Mouse (Mus musculus) heart, adult 2 months (tissue): Measurements from ENCODE around the gene Tmem131l. TPM values are rescaled to one million over a fixed set of nuclear protein-coding genes. Genes with fewer than 3 reads are reported as not detected.

ENCODE experiments used
- DNase-seq, 2 experiments: peaks; one replicate each; pipeline ENCODE4 v3.0.0; 2021
- H3K27ac ChIP-seq: fragments of 200-600 bp; 2 replicates; pipeline ENCODE4 v1.8.1; 2022
- H3K27me3 ChIP-seq: fragments of 200-500 bp; 2 replicates; pipeline ENCODE4 v1.6.1; 2012; ENCODE audit warnings: mild to moderate bottlenecking, low read length, inconsistent platforms, mixed read lengths; ENCODE audit not compliant: control insufficient read depth, insufficient read depth
- H3K36me3 ChIP-seq: fragments of 200-500 bp; 2 replicates; pipeline ENCODE4 v1.6.1; 2012; ENCODE audit warnings: low read length, inconsistent platforms; ENCODE audit not compliant: control insufficient read depth, insufficient read depth
- H3K4me1 ChIP-seq: fragments of 200-500 bp; 2 replicates; pipeline ENCODE4 v1.6.1; 2011; ENCODE audit warnings: low read length; ENCODE audit not compliant: control insufficient read depth, insufficient read depth
- H3K4me3 ChIP-seq: fragments of 200-600 bp; 2 replicates; pipeline ENCODE4 v1.8.1; 2022
- H3K79me2 ChIP-seq: fragments of 200-500 bp; replicated peaks from 2 replicates; pipeline ENCODE4 v1.6.1; 2012; ENCODE audit warnings: mild to moderate bottlenecking, inconsistent platforms, low read length, moderate library complexity, mixed read lengths; ENCODE audit not compliant: control insufficient read depth, insufficient read depth
- H3K9ac ChIP-seq: fragments of 200-500 bp; 2 replicates; pipeline ENCODE4 v1.6.1; 2012; ENCODE audit warnings: low read depth, mild to moderate bottlenecking, control low read depth, inconsistent platforms, low read length, mixed read lengths
- CTCF ChIP-seq: fragments of 200-600 bp; IDR thresholded peaks from 2 replicates; pipeline ENCODE4 v1.8.1; 2022; ENCODE audit warnings: antibody characterized with exemption, mild to moderate bottlenecking, moderate library complexity
- EP300 ChIP-seq: fragments of 200-500 bp; IDR thresholded peaks from 2 replicates; pipeline ENCODE4 v1.6.1; 2011; ENCODE audit warnings: low read depth, low read length, control low read depth; ENCODE audit not compliant: insufficient read depth
- POLR2A ChIP-seq: fragments of 200-500 bp; IDR thresholded peaks from 2 replicates; pipeline ENCODE4 v1.6.1; 2011; ENCODE audit warnings: mild to moderate bottlenecking, low read depth, low read length, control low read depth; ENCODE audit not compliant: insufficient read depth
- WGBS: fragments of 180-500 bp; shearing (Covaris S2); methylation state at CpG from one replicate; pipeline ENCODE4 v1.1.7; 2018; 5-methylcytosine and 5-hydroxymethylcytosine counted together
- intact Hi-C: fragments of 180-260 bp; cut with DNase I; formaldehyde crosslinking; loops from one replicate; pipeline ENCODE4 v1.15.1; 2025
- polyA plus RNA-seq: library from polyadenylated mRNA; depleted of rRNA; stranded (reverse); fragments of >200 nt; gene quantifications from 2 replicates; pipeline ENCODE4 v1.2.3, GENCODE M21; 2012
- total RNA-seq, 2 experiments: library from RNA; stranded (reverse); gene quantifications; 2 replicates each; pipeline ENCODE4 v1.2.3; 2021

Tmem131l gene
- total and polyA plus RNA-seq, 3 experiments = 17.3 to 23.4 (median 22.0) TPM

DNA sequence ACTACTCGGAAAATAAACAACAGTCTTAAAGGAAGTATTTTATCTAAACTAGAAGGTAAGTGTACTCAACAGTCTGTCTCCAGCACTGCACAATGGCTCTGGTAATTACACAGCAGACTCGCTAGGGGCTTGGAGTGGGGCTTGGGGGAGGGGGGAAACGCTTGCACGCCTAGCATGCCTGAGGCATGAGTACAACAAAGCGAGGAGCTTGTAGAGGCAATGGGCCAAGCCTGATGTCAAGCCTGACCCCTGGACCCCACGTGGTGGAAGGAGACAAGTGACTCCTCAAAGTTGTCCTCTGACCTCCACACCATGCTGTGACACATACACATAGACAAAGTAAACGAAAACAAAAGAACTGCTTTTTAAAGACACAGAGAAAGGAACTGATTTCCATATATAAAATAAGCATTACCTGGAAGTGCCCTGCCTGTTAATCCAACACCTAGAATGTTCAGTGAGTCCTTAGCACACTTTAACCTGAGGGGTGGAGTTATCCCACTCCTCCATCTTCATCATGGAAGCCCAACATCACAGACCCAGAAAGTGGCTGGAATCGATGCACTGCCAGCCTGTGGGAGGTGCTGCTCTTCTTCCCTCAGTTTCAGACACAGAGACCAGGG, 45.6 kb downstream of the Tmem131l start:
- H3K9ac ChIP-seq = no peak overlapping the region
- peaks cover 17% of the 10 kb centered on the region for H3K4me1 ChIP-seq
- no peaks in the 10 kb centered on the region for H3K27me3 ChIP-seq
- H3K36me3 ChIP-seq = peaks cover 4% of the 10 kb centered on the region; the same call in 1 of the 2 replicates
- no peak for TF ChIP-seq EP300
- DNase-seq = no peak
- H3K79me2 ChIP-seq = 0 out of 2 replicates have a peak, but pooled peaks cover 1% of the 10 kb centered on the region
- peak overlapping the region; percentile 76 for H3K27ac ChIP-seq
- 45% methylated on average over 8 of the region's 8 CpGs for WGBS
- intact Hi-C loops = no loop called here
- no peak overlapping the region for H3K4me3 ChIP-seq

DNA sequence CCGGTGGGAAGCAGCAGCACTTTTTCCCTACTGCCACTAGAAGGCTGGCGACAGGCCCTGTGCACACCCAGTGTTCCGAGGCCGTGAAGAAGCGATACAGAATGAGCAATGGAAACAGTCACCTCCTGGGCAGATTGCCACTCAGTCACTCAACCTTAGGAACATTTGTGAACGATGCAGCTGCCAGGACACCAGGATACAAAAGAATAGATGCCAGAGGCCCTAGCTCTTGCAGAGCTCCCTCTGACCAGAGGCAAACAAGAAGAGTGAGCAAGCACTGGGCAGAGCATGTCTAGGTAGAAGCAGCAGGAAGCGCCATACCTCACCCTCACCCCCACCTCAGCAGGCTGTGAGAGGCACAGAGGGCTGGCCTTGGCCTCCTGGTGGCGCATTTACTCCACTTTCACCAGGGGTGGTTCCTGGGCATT, 46.9 kb downstream of the Tmem131l start:
- peaks cover 17% of the 10 kb centered on the region for H3K4me1 ChIP-seq
- 42% methylated on average over 8 of the region's 8 CpGs for WGBS
- no peaks in the 10 kb centered on the region for H3K27me3 ChIP-seq
- 0 out of 2 replicates have a peak, but pooled peaks cover 1% of the 10 kb centered on the region for H3K79me2 ChIP-seq
- intact Hi-C loops = no loop called here
- peak; percentile 67 to 86 for DNase-seq
- H3K4me3 ChIP-seq = no peak overlapping the region
- no peak overlapping the region for H3K9ac ChIP-seq
- peaks cover 4% of the 10 kb centered on the region; the same call in 1 of the 2 replicates for H3K36me3 ChIP-seq
- peak; percentile 48 for TF ChIP-seq CTCF
- TF ChIP-seq POLR2A = 0 out of 2 replicates have a peak, but pooled peaks have one; percentile 28
- peak; percentile 88 for TF ChIP-seq EP300
- H3K27ac ChIP-seq = peak overlapping the region; percentile 75

DNA sequence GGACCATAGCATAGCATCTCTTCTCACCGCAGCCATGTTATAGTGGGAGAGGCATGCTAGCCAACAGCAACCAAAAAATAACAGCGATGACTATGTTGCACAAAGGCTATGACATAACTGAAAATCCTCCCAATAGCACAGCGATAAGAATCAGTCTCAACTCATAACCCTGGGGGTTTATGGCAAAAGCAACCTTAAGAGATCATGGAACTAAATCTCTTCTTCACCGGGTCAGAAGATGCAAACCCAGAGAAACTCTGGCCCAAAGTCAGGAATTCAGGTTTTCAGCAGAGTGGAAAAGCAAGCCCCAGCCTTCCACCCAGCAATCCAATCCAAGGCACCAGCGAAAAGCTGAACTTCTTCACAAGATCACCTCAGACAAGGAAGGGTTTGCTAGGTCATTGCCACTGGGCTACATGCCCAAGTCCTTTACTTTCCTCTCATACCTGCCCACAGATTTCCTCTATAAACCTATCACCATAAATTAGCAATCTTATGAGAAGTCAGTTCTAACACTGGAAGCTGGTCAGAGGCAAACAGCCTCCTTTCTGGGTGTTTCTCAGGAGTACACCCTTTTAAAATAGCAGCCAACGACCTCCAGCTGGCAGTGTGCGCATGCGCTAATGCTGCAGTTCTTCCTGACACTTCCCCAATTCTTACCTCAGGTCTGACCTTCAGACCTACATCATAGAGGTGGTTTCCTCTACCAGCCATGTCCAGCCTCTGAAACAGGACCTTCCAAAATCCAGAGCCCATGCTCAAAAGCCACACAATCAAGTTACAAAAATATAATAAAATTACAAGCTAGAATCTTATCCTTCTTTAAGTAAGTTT, 48.1 kb downstream of the Tmem131l start:
- Histone ChIP-seq H3K27me3 (no peaks in the 10 kb centered on the region), H3K79me2 (0 out of 2 replicates have a peak, but pooled peaks cover 1% of the 10 kb centered on the region), H3K27ac (peak overlapping the region; percentile 75), H3K4me1 (peaks cover 16% of the 10 kb centered on the region), H3K4me3 (no peak overlapping the region), H3K36me3 (peaks cover 4% of the 10 kb centered on the region; the same call in 1 of the 2 replicates), H3K9ac (no peak overlapping the region)
- peak in 1 of 2 experiments; percentile 36 for DNase-seq
- 68% methylated on average over 8 of the region's 8 CpGs for WGBS
- no peak for TF ChIP-seq POLR2A
- no peak for TF ChIP-seq EP300
- no peak for TF ChIP-seq CTCF
- intact Hi-C loops = loop anchor here (2.0 kb wide), 1 partner anchor 37 kb away; no protein-coding TSS in a partner anchor

DNA sequence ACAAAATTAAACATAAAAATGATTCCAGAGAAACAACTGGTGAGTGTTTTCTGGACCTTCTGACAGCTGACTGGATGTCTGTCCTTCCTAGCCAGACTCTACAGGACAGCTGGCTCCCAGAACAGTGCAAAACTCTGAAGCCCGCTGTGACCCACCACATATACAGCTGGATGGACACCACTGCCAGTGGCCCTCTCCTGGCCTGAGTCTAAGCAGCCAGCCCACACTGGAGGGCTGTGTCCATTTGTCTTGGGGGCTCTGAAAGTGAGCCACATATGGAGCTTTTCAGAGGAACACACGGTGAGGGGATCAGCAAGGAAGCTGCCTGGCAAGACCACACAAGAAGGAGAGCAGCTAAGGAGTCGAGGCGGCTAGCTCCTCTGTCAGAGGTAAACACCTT, 51.8 kb downstream of the Tmem131l start:
- no peak overlapping the region for H3K27ac ChIP-seq
- 64% methylated on average over 4 of the region's 4 CpGs for WGBS
- peaks cover 5% of the 10 kb centered on the region for H3K4me1 ChIP-seq
- intact Hi-C loops = no loop called here
- 0 out of 2 replicates have a peak, but pooled peaks cover 1% of the 10 kb centered on the region for H3K79me2 ChIP-seq
- TF ChIP-seq POLR2A (no peak), CTCF (no peak), EP300 (no peak)
- DNase-seq = no peak
- H3K4me3 ChIP-seq = no peak overlapping the region
- H3K9ac ChIP-seq = no peak overlapping the region
- H3K36me3 ChIP-seq = no peaks in the 10 kb centered on the region; the same call in 1 of the 2 replicates
- no peaks in the 10 kb centered on the region for H3K27me3 ChIP-seq

DNA sequence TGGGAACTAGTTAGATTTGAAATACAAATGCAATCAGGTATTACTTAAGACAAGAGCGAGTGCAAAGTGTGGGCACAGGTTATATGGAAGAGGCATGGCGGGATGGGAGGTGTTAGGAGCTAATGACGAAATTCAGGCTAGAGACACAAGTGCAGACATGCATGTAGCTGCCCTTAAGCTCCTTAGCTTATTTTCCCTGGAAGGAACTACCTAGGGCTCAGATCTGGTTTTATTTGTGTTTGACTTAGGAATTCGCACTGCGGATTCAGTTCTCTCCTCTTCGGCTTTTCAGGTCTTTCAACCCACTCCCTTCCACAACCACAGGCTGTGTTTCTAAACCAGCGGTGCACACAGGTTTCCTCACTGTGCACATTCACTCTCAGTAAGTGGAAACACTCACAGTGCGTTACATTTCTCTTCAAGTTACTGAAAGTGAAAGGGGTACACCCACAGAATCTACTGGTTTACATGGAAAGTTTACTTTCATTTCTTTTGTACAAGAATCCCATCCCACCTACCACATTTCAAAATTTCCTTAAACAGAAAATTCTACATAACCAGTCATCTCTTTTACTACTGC, 52.4 kb downstream of the Tmem131l start:
- H3K9ac ChIP-seq = no peak overlapping the region
- intact Hi-C loops = no loop called here
- no peak for TF ChIP-seq POLR2A
- DNase-seq = no peak
- H3K27ac ChIP-seq = no peak overlapping the region
- H3K4me3 ChIP-seq = no peak overlapping the region
- H3K27me3 ChIP-seq = no peaks in the 10 kb centered on the region
- WGBS = 93% methylated on average over 8 of the region's 8 CpGs
- peaks cover 5% of the 10 kb centered on the region for H3K4me1 ChIP-seq
- H3K79me2 ChIP-seq = 0 out of 2 replicates have a peak, but pooled peaks cover 1% of the 10 kb centered on the region
- no peaks in the 10 kb centered on the region; the same call in 1 of the 2 replicates for H3K36me3 ChIP-seq

DNA sequence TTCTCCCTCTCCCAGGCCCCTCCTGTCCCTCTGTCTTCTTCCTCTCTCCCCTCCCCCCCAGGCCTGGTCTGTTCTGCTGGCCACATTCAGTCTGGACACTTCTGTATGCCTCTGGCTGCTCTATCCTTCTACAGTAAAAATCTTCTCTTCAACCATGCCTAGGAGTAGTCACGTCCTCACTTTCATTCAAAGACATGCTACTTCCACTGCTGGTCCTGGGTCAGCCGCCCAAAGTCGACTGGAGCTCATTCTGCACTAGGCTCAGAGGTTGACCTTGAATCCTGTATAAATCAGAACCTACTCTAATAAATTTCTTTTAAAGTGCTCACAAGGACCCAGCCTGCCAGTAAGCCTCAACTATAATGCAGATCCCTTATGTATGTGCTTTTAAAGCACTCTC, 53.2 kb downstream of the Tmem131l start:
- no peak overlapping the region for H3K9ac ChIP-seq
- 0 out of 2 replicates have a peak, but pooled peaks cover 1% of the 10 kb centered on the region for H3K79me2 ChIP-seq
- TF ChIP-seq EP300 (no peak), CTCF (no peak), POLR2A (no peak)
- DNase-seq = no peak
- H3K36me3 ChIP-seq = no peaks in the 10 kb centered on the region
- H3K27me3 ChIP-seq = no peaks in the 10 kb centered on the region
- 71% methylated on average over 3 of the region's 3 CpGs for WGBS
- no peak overlapping the region for H3K4me3 ChIP-seq
- H3K27ac ChIP-seq = peak overlapping the region; percentile 12; the same call in 1 of the 2 replicates
- H3K4me1 ChIP-seq = peaks cover 5% of the 10 kb centered on the region
- intact Hi-C loops = no loop called here
